Mouse (Mus musculus) limb, embryonic 14.5 days (tissue): ENCODE data around the gene Aldh1l2. TPM values are rescaled to one million over a fixed set of nuclear protein-coding genes. Genes with fewer than 3 reads are reported as not detected.

Experiments
- ATAC-seq: fragments of 200-750 bp; cut with Nextera tagmentation; 2 replicates; pipeline ENCODE4 v1.8.0; 2017; ENCODE audit warnings: low read depth, moderate number of reproducible peaks, moderate TSS enrichment; ENCODE audit not compliant: low FRiP score
- DNase-seq: peaks from one replicate; pipeline ENCODE4 v3.0.0-alpha.2; 2015; ENCODE audit warnings: low spot score
- H3K27ac ChIP-seq: fragments of 300-500 bp; sonication (generic); replicated peaks from 2 replicates; pipeline ENCODE4 v1.5.1; 2014; ENCODE audit warnings: low read depth, mild to moderate bottlenecking, low read length, moderate library complexity, mixed read lengths
- H3K27me3 ChIP-seq: fragments of 300-500 bp; sonication (generic); 2 replicates; pipeline ENCODE4 v1.6.1; 2014; ENCODE audit warnings: low read length, mixed read lengths; ENCODE audit not compliant: control insufficient read depth, insufficient read depth
- H3K36me3 ChIP-seq: fragments of 300-500 bp; sonication (generic); 2 replicates; pipeline ENCODE4 v1.6.1; 2014; ENCODE audit warnings: mild to moderate bottlenecking, low read length, moderate library complexity, mixed read lengths; ENCODE audit not compliant: control insufficient read depth, insufficient read depth
- H3K4me1 ChIP-seq: fragments of 300-500 bp; sonication (generic); 2 replicates; pipeline ENCODE4 v1.6.1; 2014; ENCODE audit warnings: antibody characterized with exemption, low read length, mixed read lengths; ENCODE audit not compliant: control insufficient read depth, insufficient read depth
- H3K4me2 ChIP-seq: fragments of 300-500 bp; sonication (generic); replicated peaks from 2 replicates; pipeline ENCODE4 v1.6.1; 2014; ENCODE audit warnings: low read depth, mild to moderate bottlenecking, low read length, moderate library complexity; ENCODE audit not compliant: severe bottlenecking
- H3K4me3 ChIP-seq: fragments of 300-500 bp; sonication (generic); replicated peaks from 2 replicates; pipeline ENCODE4 v1.5.1; 2014; ENCODE audit warnings: low read length
- H3K9ac ChIP-seq: fragments of 300-500 bp; sonication (generic); 2 replicates; pipeline ENCODE4 v1.6.1; 2014; ENCODE audit warnings: mild to moderate bottlenecking, low read depth, low read length, moderate library complexity; ENCODE audit not compliant: severe bottlenecking
- H3K9me3 ChIP-seq: fragments of 300-500 bp; sonication (generic); 2 replicates; pipeline ENCODE4 v1.6.1; 2016; ENCODE audit warnings: low read length; ENCODE audit not compliant: control insufficient read depth
- POLR2A ChIP-seq: fragments of 200-500 bp; IDR thresholded peaks from 2 replicates; pipeline ENCODE4 v1.8.0; 2012; ENCODE audit warnings: inconsistent platforms, mild to moderate bottlenecking, moderate library complexity, borderline replicate concordance; ENCODE audit not compliant: insufficient read depth, insufficient read length; ENCODE audit errors: extremely low read depth
- WGBS: fragments of 180-500 bp; shearing (Covaris S2); extraction: QIAGEN DNeasy Blood & Tissue Kit; methylation state at CpG from one replicate; pipeline ENCODE4 v1.1.7; 2014; 5-methylcytosine and 5-hydroxymethylcytosine counted together
- polyA plus RNA-seq, 2 experiments: library from polyadenylated mRNA; depleted of rRNA in 1 of 2; stranded (reverse) in 1 of 2; unstranded in 1 of 2; fragments of >200 nt; fragmentation: Nextera tagmentation in 1 of 2; extraction: Ambion mirVana in 1 of 2; gene quantifications; 2 replicates each; pipeline versions ENCODE4 v1.2.1 to v1.2.3; 2012 to 2014

Gene Aldh1l2
- polyA plus RNA-seq, 2 experiments = 5.5 to 6.2 TPM

- no peak overlapping the region for H3K9ac ChIP-seq
- H3K36me3 ChIP-seq = no peaks in the 10 kb centered on the region
- no peaks in the 10 kb centered on the region for H3K27me3 ChIP-seq
- ATAC-seq (no peak), DNase-seq (no peak)
- WGBS = 76% methylated on average over 5 of the region's 5 CpGs
- H3K27ac ChIP-seq = no peak overlapping the region
- H3K9me3 ChIP-seq = no peaks in the 10 kb centered on the region
- H3K4me1 ChIP-seq = no peaks in the 10 kb centered on the region
- H3K4me2 ChIP-seq = no peak overlapping the region
- H3K4me3 ChIP-seq = no peak overlapping the region
- TF ChIP-seq POLR2A = no peak
Measured at GRCm38 (mm10) chr10:83511304-83511703, 22.6 kb downstream of the Aldh1l2 start.

- H3K9me3 ChIP-seq = no peaks in the 10 kb centered on the region
- no peaks in the 10 kb centered on the region for H3K4me1 ChIP-seq
- WGBS = 63% methylated on average over 8 of the region's 8 CpGs
- ATAC-seq (no peak), DNase-seq (no peak)
- no peaks in the 10 kb centered on the region for H3K36me3 ChIP-seq
- H3K27ac ChIP-seq = no peak overlapping the region
- no peak overlapping the region for H3K4me3 ChIP-seq
- no peak overlapping the region for H3K9ac ChIP-seq
- no peaks in the 10 kb centered on the region for H3K27me3 ChIP-seq
- TF ChIP-seq POLR2A = no peak
- H3K4me2 ChIP-seq = no peak overlapping the region
Measured at GRCm38 (mm10) chr10:83508962-83509660, 24.8 kb downstream of the Aldh1l2 start.

- H3K9ac ChIP-seq = no peak overlapping the region
- 86% methylated on average over 13 of the region's 13 CpGs for WGBS
- H3K4me3 ChIP-seq = no peak overlapping the region
- no peaks in the 10 kb centered on the region for H3K27me3 ChIP-seq
- no peaks in the 10 kb centered on the region for H3K36me3 ChIP-seq
- ATAC-seq (no peak), DNase-seq (no peak)
- H3K9me3 ChIP-seq = no peaks in the 10 kb centered on the region
- TF ChIP-seq POLR2A = no peak
- no peak overlapping the region for H3K27ac ChIP-seq
- H3K4me1 ChIP-seq = no peaks in the 10 kb centered on the region
- no peak overlapping the region for H3K4me2 ChIP-seq
Measured at GRCm38 (mm10) chr10:83497321-83497720, 36.6 kb downstream of the Aldh1l2 start.

- H3K27ac ChIP-seq = no peak overlapping the region
- TF ChIP-seq POLR2A = no peak
- 88% methylated on average over 6 of the region's 6 CpGs for WGBS
- no peaks in the 10 kb centered on the region for H3K27me3 ChIP-seq
- H3K9me3 ChIP-seq = no peaks in the 10 kb centered on the region
- DNase-seq (no peak), ATAC-seq (no peak)
- H3K36me3 ChIP-seq = no peaks in the 10 kb centered on the region
- H3K9ac ChIP-seq = no peak overlapping the region
- no peak overlapping the region for H3K4me3 ChIP-seq
- H3K4me2 ChIP-seq = no peak overlapping the region
- H3K4me1 ChIP-seq = no peaks in the 10 kb centered on the region
Measured at GRCm38 (mm10) chr10:83490506-83490905, 43.4 kb downstream of the Aldh1l2 start.

- WGBS = 89% methylated on average over 5 of the region's 5 CpGs
- Histone ChIP-seq H3K4me2 (no peak overlapping the region), H3K9me3 (no peaks in the 10 kb centered on the region), H3K36me3 (no peaks in the 10 kb centered on the region), H3K4me1 (no peaks in the 10 kb centered on the region), H3K9ac (no peak overlapping the region), H3K27ac (no peak overlapping the region), H3K4me3 (no peak overlapping the region), H3K27me3 (no peaks in the 10 kb centered on the region)
- DNase-seq = no peak
- TF ChIP-seq POLR2A = no peak
- ATAC-seq = no peak
Measured at GRCm38 (mm10) chr10:83477286-83477685, 56.7 kb downstream of the Aldh1l2 start.
